Mouse (Mus musculus) ES-E14 (cell line): ENCODE measurements around the gene Rnf144a.

Source experiments
- HCFC1 ChIP-seq: IDR thresholded peaks from 2 replicates; pipeline ENCODE4 v1.6.1; 2012; ENCODE audit warnings: low read length, inconsistent platforms, borderline replicate concordance; ENCODE audit not compliant: insufficient read depth
- MAFK ChIP-seq: IDR thresholded peaks from 2 replicates; pipeline ENCODE4 v1.6.1; 2014; ENCODE audit warnings: mild to moderate bottlenecking, low read depth, low read length, inconsistent platforms; ENCODE audit not compliant: insufficient read depth

- TF ChIP-seq MAFK (no peak), HCFC1 (no peak)
Measured at GRCm38 (mm10) chr12:26400762-26401161, 14.3 kb downstream of the Rnf144a start.
